Mouse (Mus musculus): ENCODE data around the gene Zcrb1. TPM values are rescaled to one million over a fixed set of nuclear protein-coding genes. Genes with fewer than 3 reads are reported as not detected.
"Not testable (repeated sequence)": the region's sequence is repeated elsewhere in the genome, so short reads cannot be mapped to it uniquely, and the experiment has no call there.

Zcrb1 gene
- polyA plus RNA-seq (2012; rRNA removed) = 93.8 and 107 TPM in 2 replicates

DNA sequence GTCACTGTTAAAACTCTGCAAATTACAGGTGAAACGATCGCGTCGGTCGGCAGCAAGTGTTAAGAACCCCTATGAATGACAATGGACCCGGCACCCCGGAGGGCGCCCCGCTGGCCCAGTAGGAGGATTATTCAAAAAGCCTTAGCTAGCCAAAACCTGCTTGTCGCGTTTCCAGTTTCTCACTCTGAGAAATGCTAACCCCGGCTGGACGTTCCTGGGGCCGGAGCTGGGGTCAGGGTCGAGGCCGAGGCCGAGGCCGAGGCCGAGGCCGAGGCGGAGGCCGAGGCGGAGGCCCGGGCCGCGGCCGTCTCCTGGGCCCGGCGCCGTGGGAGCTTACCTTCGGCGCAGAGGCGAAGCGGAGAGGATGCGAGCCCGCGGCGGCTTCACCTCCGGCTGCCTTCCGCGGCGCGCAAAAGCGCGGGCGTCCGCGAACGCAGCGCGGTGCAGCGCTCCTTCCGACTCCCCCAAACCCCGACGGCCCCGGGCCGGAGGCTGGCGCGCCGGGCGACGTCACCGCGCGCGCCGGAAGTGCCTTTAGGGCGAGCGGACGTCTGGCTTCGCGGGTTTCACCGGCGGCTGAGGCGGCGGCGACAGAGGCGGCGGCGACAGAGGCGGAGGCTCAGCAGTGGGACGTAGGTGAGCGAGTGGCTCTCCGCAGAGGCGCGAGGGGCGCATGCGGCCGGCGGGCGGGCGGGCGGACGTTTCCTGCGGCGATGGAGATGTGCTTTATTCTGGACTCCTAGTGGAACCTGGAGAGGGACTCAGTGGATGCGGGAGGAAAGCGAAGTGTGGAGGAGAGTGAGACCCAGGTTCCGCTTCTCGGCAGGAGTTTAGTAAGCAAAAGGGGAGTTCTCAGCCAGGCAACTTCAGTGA is at the start of gene Zcrb1, which contains the start of gene Pphln1:
Gene Zcrb1 (minus strand): TSS at position 509 of the 873 bp plus-strand sequence.
Gene Pphln1 (plus strand): TSS at position 525 of the 873 bp plus-strand sequence.
- DNase-seq (ENCODE audit: low spot score) = peak; percentile 76

DNA sequence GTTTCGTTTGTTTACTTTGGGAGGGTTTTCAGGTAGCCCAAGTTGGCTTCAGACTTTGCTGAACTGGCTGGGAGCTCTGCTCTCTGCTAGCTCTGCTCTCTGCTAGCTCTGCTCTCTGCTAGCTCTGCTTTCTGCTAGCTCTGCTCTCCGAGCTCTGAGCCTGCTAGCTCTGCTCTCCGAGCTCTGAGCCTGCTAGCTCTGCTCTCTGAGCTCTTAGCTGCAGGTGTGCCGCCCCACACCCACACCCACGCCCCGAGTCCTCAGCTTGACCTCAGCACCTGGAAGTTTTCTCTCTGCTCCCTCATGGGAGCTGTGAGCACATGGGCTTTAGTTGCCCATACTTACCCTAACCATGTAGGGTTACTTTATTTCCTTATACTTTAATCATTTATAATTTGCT is 45.5 kb upstream of the Zcrb1 start:
- no peak for DNase-seq (ENCODE audit: low spot score)

DNA sequence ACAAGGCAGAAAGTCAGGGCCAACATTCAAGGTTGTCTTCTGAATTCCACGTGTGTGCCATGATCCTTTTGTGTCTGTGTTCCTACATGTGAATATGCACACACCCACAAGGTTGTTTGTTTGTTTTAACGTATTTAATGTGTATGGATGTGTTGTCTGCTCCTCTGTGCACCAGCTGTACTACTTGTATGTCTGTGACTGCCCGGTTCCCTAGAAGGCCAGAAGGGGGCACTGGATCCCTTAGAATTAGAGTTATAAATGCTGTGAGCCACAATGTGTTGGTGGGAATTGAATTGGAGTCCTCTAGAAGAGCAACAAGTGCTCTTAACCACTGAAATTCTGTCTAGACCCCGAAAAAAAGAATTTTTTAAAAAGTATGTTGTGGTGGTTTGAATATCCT is 44.1 kb upstream of the Zcrb1 start:
- no peak for DNase-seq (ENCODE audit: low spot score)

DNA sequence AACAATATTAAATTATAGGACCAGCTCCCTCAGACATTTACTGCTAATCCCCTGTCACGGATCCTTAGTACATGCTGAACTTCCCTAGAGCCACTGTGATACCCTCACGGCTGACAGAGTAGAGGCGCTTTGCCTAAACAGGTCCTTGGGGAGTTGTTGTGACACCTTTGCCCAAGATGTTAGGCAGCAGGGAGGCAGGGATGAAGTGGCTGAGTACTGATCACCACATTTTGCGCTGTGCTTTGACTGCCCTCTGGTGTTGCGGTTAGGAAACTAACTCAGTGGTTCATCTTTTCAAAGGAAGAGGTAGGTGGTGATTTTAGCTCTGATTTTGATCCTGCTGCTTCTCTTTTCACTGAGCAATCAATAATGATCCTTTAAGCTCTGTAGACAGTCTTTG is 40.5 kb upstream of the Zcrb1 start:
- DNase-seq (ENCODE audit: low spot score) = peak; percentile 28

DNA sequence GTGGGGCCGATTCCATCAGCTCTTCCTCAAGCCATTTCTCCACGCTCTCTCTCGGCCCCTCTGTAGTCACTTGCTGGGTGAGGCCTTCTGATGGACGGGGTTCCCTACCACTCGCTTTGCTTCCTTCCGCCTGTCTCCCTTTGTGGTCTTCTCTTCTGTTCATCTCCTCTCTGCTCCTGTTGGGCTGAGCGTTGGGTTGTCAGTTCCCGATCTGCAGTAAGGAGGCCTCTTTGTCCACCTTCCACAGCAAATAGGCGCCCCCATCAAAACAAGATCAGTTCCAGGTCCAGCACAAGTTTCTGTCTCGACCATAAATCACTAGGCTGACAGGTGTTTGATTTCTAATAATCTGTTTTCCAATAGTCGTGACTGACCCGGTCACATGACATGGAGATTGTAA is 37.9 kb upstream of the Zcrb1 start:
- no peak for DNase-seq (ENCODE audit: low spot score)

DNA sequence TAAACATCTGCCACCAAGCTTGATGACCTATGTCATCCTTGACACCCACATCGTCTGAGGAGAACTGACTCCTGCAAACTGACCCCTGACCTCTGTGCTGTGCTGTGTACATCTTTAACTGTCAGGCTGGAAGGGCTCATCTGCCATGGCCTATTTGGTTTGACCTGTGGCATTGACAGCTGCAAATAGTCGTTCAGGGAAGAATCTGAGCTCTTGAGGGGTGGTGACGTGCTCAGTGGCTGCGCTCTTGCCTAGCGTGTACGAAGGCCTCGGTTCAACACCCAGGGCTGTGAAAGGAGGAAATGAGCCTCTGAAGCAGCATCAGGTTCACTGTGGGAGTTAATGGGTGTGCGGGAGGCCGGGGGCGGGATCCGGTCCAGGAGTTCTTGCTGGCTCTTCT is 35.7 kb upstream of the Zcrb1 start:
- no peak for DNase-seq (ENCODE audit: low spot score)

DNA sequence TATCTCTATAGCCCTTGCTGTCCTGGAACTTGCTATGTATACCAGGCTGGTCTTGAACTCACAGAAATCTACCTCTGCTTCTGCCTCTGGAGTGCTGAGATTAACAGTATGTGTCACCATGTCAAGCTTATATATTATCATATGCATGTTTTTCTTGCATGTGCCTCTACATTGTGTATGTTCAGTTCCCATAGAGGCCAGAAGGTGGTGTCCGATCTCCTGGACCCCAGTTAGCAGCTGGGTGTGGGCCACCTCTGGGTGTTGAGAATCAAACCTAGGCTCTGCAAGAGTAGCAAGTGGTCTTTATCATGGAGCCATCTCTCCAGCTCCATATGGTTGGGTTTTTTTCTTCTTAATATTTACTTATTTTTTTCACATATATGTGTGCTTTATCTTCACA is 24.4 kb upstream of the Zcrb1 start:
- DNase-seq (ENCODE audit: low spot score) = no peak

DNA sequence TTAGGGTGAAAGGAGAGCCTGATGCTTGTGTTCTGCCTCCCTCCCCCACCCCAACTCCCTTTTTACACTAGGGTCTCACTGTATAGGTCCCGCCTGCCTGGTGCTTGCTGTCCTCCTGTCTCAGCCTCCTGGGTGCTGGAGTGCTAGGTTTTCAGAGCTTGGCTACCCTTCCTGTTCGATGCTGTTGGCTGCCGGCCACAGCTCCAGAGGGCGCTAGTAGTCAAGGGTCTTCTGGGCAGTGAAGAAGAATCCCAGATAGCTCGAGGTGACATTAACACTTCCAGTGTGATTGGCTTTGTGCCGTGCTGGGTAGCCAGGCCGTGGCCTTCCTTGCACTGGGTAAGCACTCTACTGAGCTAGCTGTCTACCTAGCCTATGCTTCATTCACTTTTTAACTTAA is 22.5 kb upstream of the Zcrb1 start:
- no peak for DNase-seq (ENCODE audit: low spot score)

DNA sequence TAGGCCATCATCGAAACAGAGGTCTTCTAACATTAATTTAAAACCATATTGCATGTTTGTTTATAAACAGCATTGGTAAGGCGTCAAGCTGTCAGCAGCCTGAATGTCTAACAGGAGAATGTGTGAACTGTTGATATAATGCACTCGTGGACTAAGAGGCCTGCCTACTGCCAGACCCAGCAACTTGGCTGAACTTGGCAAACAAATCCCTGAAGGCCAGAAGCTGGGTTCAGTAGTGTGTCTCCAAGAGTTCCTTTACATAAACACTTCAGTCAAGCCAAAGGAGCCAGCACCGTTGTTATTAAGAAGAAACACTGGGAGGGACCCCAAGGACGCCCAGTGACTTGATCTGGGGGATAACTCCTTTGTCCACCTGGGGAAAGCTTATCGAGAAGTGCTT is 18.2 kb upstream of the Zcrb1 start:
- DNase-seq (ENCODE audit: low spot score) = no peak

DNA sequence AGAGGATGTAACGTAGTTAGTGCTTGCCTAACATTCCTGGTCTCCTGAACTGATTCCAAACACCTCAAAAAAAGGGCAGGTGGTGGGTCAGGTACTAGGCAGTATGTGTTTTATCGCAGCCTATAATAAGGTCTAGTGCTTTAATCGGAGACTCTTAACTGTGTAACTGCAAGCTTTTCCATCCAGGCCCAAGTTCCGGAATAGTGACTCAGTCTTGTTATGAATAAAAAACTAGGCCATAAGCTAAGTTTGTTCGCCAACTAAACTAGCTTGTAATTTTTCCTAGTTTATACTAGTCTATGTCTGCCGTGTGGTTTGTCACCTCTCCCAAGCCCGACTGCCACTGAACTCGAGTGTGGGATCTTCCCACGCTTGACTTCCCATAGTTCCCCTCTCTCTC is 16.3 kb upstream of the Zcrb1 start:
- no peak for DNase-seq (ENCODE audit: low spot score)

DNA sequence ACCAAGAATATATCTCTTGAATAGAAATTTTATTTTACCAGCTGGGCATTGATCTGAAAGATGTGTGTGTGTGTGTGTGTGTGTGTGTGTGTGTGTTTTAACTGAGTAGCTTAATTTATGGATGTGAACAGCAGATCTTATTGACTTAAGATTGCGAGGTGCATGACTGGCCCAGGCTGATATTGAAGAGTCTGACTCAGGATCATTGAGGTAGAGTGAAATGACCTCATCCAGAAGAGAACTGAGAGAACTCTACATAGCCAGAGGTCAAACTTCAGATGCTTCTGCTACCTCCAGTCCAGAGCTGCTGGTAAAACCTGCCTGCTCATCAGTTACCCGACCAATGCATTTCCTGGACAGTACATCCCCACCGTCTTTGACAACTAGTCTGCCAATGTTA is 14.3 kb upstream of the Zcrb1 start:
- no peak for DNase-seq (ENCODE audit: low spot score)

DNA sequence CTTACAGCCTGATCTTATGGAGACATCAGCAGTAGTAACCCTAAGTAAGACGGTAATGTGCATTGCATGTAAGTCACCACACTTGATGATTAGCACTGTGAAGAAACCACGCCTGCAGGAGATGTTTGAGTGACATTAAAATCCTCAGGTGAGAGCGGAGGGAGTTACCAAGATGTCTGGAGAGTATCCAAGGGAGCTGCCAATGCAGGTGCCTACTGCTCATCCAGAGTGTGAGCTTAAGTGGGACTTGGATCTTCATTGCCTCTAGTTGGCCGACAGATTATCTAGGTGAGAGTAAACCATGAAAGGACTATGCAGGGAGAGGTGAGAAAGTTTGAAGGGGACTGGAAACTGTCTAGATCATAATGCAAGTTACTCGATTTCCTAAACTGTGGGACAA is 8.4 kb upstream of the Zcrb1 start:
- no peak for DNase-seq (ENCODE audit: low spot score)

DNA sequence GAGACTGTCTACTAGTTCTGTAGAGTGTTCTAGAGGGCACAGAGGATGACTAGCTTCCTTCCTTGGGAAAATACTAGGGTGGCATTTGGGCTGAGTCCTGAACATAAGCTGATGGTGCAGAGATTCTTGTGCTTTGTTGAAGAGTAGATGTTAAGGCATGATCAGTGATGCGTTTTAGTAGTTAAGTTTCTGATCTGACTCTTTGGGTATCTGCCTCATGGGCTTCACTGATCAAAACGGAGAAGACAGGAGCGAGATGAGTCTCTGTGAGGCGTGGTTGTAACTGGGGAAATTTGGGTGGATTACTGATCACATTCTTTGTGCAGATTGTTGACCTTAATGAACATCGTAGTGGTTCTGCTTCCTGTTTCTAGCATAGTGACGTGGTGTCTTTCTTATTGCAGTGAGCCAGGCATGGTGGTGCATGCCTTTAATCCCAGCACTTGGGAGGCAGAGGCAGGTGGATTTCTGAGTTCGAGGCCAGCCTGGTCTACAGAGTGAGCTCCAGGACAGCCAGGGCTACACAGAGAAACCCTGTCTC is 7.4 kb upstream of the Zcrb1 start:
- DNase-seq (ENCODE audit: low spot score) = no peak

DNA sequence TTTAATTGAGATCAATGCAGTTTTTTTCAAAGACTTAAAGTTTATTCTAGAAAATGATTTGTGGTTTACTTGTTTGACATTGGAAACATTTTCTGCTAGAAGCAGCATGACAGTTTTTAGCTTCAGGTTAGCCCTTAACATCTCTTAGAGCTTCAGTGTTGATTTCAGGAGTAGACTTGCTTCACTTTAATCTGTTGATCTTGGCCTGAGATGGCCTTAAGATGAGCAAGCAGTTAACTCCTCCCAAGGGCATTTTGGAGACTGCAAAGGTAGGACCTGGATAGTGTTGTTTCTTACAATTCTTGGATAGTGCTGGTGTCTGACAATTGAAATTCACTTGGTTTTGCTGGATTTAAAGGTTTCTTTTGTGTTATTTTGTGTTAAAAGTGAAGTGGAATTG is 6.7 kb upstream of the Zcrb1 start:
- DNase-seq (ENCODE audit: low spot score) = no peak

DNA sequence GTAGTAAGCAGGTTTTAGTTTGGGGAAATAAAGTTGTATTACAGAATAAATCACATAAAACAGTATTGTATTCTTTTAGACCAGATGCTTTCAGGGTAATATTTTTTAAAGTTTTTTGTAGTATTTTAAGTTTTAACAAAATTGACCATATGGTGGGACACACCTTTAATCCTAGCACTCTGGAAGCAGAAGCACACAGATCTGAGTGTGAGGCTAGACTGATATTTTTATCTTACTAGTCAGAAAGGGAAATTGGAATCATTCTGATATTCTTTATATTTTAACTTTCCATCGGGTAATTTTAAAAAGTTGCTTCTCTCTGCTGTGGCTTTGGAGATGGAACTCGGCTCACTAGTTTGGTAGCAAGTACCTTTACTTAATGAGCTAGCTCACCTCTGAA is 4.6 kb upstream of the Zcrb1 start:
- DNase-seq (ENCODE audit: low spot score) = no peak

DNA sequence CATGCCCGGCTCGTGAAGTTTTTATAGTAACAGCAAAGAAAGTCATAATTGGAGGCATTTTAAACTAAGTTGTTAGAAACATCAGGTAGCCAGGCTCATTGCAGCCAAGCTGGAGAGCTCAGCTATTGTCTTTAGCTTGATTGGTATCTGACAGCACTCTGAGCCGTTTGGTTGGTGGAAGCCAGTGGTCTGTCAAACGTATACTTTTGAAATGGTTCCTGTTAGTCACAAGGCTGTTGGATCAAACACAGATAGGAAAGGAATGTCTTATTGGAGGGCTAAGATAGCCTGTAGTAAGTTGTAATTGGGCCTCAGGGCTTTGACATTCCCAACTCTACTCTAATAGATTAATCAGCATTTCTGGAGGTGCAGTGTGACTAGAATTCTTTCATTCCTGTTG is 3.3 kb upstream of the Zcrb1 start:
- DNase-seq (ENCODE audit: low spot score) = no peak

DNA sequence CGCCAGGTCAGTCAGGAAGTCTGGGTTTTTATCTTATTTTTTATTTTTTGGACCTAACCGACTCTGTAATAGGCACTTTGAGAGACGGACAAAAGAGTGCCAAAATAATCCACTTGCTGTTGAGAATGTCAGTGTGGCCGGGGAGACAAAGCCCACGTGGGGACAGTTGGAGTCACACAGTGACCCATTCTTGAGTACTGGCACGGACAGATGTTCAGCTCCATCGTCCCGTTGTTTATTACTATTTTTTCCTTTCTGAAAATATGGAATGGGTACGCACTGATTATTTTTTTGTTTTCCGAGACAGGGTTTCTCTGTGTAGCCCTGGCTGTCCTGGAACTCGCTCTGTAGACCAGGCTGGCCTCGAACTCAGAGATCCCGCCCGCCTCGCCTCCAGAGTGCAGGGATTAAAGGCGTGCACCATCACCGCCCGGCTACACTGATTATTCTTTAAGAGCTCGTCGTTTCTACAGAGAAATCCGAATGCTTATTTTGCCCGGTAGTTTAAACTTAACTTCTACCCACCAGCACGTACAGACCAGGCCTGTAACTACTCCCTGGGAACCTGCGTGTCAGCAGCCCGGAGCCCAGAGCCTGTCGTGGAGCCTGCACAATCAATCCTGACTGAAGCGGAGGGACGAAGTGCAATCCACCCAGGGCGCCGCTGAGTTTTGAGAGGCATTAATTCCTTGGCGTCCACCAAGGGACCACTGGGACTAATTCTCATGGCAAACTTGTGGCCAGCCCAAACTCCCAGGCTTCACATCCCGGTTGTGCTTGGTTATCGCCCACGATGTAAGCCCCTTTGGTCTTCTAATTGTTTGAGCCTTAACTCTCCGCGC is 786 bp upstream of the Zcrb1 start:
- no peak for DNase-seq (ENCODE audit: low spot score)

DNA sequence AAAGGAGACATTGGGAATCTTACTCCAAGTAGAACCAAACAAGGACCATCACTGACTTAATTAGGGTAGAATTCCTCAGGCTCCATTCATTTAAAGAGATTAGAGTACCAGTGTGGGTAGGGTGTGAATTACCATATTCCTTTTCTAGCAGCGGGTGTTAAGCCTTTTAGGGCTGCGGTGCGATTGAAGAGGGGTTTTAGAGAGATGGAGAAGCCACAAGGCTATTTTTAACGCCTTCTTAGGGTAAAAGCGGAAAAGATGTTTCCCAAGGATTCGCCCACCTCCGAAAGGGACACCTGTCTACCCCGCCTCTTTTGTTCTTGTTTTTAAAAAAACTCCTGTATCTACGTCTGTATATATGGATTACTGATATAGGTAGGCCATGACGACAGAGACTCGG is 865 bp downstream of the Zcrb1 start:
- no peak for DNase-seq (ENCODE audit: low spot score)

DNA sequence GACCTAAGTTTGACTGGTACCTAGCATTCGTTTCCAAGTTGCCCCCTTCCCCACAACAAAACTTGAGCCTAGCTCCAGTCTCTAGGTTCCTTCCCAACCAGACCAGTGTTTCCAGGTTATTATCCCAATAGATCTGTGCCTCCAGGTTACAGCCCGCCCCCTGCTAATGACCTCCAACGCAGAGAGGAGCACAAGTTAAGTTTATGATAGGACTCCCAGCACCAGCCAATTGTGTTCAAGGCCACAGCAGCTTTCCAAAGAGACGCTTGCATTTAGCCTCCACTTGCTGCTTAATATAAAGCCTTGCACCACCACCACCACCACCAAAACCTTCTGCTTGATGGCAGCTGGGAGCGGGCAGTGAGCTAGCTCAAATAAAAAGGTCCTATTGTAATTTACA is 16.8 kb downstream of the Zcrb1 start:
- DNase-seq (ENCODE audit: low spot score) = no peak

DNA sequence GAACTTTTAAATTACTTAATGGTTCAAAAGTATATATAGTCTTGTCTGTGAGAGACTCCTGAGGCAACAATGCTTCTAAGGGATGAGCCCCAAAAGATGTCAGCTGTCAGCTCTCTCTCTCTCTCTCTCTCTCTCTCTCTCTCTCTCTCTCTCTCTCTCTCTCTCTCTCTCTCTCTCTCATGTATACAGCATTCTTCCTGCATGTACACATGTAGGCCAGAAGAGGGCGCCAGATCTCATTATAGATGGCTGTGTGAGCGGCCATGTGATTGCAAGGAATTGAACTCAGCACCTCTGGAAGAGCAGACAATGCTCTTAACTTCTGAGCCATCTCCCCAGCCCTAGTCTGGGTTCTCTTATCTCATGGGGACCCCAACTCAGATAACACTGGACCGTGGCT is 19.0 kb downstream of the Zcrb1 start:
- no peak for DNase-seq (ENCODE audit: low spot score)

DNA sequence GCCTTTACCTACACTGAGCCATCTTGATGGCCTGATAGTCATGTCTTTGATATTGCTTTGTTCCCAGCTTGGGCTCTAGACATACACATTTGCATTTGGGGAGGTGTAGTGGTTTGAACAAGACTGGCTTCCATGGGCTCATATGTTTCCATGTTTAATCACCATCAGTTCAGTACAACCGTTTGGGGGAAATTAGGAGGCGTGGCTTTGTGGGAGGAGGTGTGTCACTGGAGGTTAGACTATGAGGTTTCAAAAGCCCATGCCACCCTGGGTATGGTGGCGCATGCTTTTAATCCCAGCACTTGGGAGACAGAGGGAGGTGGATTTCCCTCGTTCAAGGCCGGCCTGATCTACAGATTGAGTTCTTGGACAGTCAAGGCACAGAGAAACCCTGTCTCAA is 22.4 kb downstream of the Zcrb1 start:
- DNase-seq (ENCODE audit: low spot score) = no peak

DNA sequence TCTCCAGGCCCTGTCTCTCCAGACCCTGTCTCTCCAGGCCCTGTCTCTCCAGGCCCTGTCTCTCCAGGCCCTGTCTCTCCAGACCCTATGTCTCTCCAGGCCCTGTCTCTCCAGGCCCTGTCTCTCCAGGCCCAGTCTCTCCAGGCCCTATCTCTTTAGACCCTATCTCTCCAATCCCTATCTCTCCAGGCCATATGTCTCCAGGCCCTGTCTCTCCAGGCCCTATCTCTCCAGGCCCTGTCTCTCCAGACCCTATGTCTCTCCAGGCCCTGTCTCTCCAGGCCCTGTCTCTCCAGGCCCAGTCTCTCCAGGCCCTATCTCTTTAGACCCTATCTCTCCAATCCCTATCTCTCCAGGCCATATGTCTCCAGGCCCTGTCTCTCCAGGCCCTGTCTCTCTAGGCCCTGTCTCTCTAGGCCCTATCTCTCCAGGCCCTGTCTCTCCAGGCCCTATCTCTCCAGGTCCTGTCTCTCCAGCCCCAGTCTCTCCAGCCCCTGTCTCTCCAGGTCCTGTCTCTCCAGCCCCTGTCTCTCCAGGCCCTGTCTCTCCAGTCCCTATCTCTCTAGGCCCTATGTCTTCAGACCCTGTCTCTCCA is 25.5 kb downstream of the Zcrb1 start:
- DNase-seq (ENCODE audit: low spot score) = not testable (repeated sequence)

Measured in urinary bladder, adult 2 months (tissue).